Mouse (Mus musculus) heart, postnatal 0 days (tissue): ENCODE measurements around the gene Ccdc92b. TPM values are rescaled to one million over a fixed set of nuclear protein-coding genes. Genes with fewer than 3 reads are reported as not detected.

Experiments
- ATAC-seq: fragments of 200-750 bp; cut with Nextera tagmentation; 2 replicates; pipeline ENCODE4 v1.8.0; 2017; ENCODE audit warnings: low read depth, moderate number of reproducible peaks, moderate library complexity; ENCODE audit not compliant: insufficient read depth
- DNase-seq: peaks from one replicate; pipeline ENCODE4 v3.0.0-alpha.2; 2016; ENCODE audit warnings: low spot score
- H3K27ac ChIP-seq: fragments of 300-500 bp; sonication (generic); 2 replicates; pipeline ENCODE4 v1.5.1; 2014; ENCODE audit warnings: low read depth, mild to moderate bottlenecking
- H3K27me3 ChIP-seq: fragments of 300-500 bp; sonication (generic); 2 replicates; pipeline ENCODE4 v1.6.1; 2014; ENCODE audit warnings: low read length, mixed read lengths; ENCODE audit not compliant: control insufficient read depth, insufficient read depth
- H3K36me3 ChIP-seq: fragments of 300-500 bp; sonication (generic); replicated peaks from 2 replicates; pipeline ENCODE4 v1.6.1; 2014; ENCODE audit warnings: low read length, mixed read lengths; ENCODE audit not compliant: control insufficient read depth, insufficient read depth
- H3K4me1 ChIP-seq: fragments of 300-500 bp; sonication (generic); 2 replicates; pipeline ENCODE4 v1.6.1; 2014; ENCODE audit warnings: antibody characterized with exemption; ENCODE audit not compliant: control insufficient read depth, insufficient read depth
- H3K4me2 ChIP-seq: fragments of 300-500 bp; sonication (generic); 2 replicates; pipeline ENCODE4 v1.6.1; 2014; ENCODE audit warnings: low read depth, mild to moderate bottlenecking, low read length, moderate library complexity
- H3K4me3 ChIP-seq: fragments of 300-500 bp; sonication (generic); 2 replicates; pipeline ENCODE4 v1.5.1; 2014; ENCODE audit warnings: low read depth, low read length
- H3K9ac ChIP-seq: fragments of 300-500 bp; sonication (generic); replicated peaks from 2 replicates; pipeline ENCODE4 v1.6.1; 2014; ENCODE audit warnings: low read depth, low read length, mixed read lengths
- H3K9me3 ChIP-seq: fragments of 300-500 bp; sonication (generic); replicated peaks from 2 replicates; pipeline ENCODE4 v1.6.1; 2016; ENCODE audit warnings: low read length; ENCODE audit not compliant: control insufficient read depth
- CTCF ChIP-seq: IDR thresholded peaks from 2 replicates; pipeline ENCODE4 v1.5.1; 2016; ENCODE audit warnings: antibody characterized with exemption, control low read depth, low read depth
- EP300 ChIP-seq: IDR thresholded peaks from 2 replicates; pipeline ENCODE4 v1.6.1; 2016; ENCODE audit warnings: antibody characterized with exemption, low read depth
- WGBS: fragments of 180-500 bp; shearing (Covaris S2); extraction: QIAGEN DNeasy Blood & Tissue Kit; methylation state at CpG from one replicate; pipeline ENCODE4 v1.1.7; 2014; 5-methylcytosine and 5-hydroxymethylcytosine counted together
- polyA plus RNA-seq: library from polyadenylated mRNA; unstranded; fragments of >200 nt; fragmentation: Nextera tagmentation; extraction: Ambion mirVana; gene quantifications from 2 replicates; pipeline ENCODE4 v1.2.1, GENCODE M21; 2015
- total RNA-seq: library from RNA; depleted of rRNA; stranded (reverse); fragments of >200 nt; gene quantifications from 2 replicates; pipeline ENCODE4 v1.2.3, GENCODE M21; 2014; ENCODE audit warnings: low replicate concordance

The Ccdc92b gene
- total and polyA plus RNA-seq, 2 experiments from 2014 or later: 0.63 TPM; not detected in 1

DNA sequence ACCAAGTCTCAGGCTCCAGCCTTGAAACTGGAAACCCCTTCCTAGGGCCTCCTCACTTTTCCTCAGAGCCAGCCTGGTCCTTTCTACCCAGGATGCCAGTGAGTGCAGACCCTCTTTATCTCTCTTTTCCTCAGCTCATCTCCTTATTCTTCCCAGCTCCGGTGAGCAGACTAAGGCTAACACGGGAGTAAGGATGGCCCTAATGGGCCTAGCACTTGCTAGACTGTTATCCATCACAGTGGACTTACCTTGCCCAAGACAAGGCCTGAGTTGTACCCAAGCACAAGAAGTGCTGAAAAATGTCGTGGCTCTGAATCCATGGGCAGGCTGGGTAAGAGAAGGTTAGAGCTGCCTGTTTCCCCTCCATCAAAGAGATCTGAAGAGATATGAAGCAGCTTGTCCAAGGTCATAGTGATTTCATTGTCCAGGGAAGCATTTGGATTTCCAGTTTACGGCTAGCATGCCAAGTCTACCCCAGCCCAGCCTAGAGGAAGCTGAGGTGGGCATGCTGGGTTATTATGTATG lies 31.2 kb downstream of the Ccdc92b start:
- TF ChIP-seq EP300: no peak
- no peak for TF ChIP-seq CTCF
- peak overlapping the region; percentile 94 for H3K27ac ChIP-seq
- no peaks in the 10 kb centered on the region for H3K27me3 ChIP-seq
- H3K4me2 ChIP-seq: peak overlapping the region; percentile 96
- ATAC-seq (no peak), DNase-seq (no peak)
- WGBS: 27% methylated on average over 4 of the region's 4 CpGs
- peak overlapping the region; percentile 99 for H3K4me3 ChIP-seq
- H3K9me3 ChIP-seq: no peaks in the 10 kb centered on the region
- H3K36me3 ChIP-seq: no peaks in the 10 kb centered on the region
- H3K9ac ChIP-seq: peak overlapping the region; percentile 97
- peaks cover 40% of the 10 kb centered on the region for H3K4me1 ChIP-seq

DNA sequence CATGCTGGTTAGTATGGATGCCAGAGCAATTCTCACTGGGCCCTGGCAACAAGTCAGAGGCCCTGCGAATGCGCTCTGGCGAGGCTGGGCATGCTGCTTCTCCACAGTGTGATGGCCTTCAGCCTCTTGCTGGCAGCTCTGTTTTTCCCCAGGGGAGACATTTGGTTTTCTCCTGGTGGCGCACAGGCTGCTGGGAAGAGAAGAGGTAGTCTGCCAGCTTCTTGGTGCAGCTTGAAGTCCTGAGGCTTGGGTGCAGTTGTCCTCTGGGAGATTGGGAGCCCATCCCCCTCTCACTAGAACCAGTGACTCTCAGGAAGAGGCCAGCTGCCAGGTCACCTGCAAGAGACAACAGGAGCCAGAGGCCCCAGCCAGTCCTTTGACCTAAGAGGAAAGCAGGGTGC lies 33.4 kb downstream of the Ccdc92b start:
- DNase-seq (no peak), ATAC-seq (no peak)
- Histone ChIP-seq H3K4me3 (peak overlapping the region; percentile 6), H3K36me3 (peaks cover 16% of the 10 kb centered on the region), H3K4me1 (peaks cover 40% of the 10 kb centered on the region), H3K9me3 (no peaks in the 10 kb centered on the region), H3K27me3 (no peaks in the 10 kb centered on the region), H3K9ac (peak overlapping the region; percentile 42), H3K27ac (peak overlapping the region; percentile 94), H3K4me2 (peak overlapping the region; percentile 96)
- TF ChIP-seq EP300: no peak
- no peak for TF ChIP-seq CTCF
- WGBS: 44% methylated on average over 4 of the region's 4 CpGs

DNA sequence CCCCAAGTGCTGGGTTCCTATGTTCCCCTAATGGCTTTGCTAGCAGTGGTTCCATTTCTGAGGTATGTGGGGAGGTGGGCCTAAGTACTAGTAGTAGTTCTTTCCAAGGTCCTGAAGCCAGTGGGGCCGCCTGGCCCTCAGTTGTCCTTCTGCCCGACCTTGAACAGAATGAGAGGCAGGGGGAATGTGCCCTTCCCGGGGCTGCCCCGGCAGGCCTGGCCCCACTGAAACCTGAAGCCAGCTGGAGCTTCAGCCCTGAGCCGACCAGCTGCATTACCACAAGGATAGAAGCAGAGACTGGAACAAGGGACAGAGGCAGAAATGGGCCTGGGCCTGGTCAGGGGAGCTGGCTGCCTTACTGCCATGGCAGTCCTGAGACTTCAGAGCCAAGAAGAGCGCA lies 34.0 kb downstream of the Ccdc92b start:
- peaks cover 40% of the 10 kb centered on the region for H3K4me1 ChIP-seq
- peak overlapping the region; percentile 94 for H3K27ac ChIP-seq
- H3K27me3 ChIP-seq: no peaks in the 10 kb centered on the region
- peak overlapping the region; percentile 6 for H3K4me3 ChIP-seq
- TF ChIP-seq EP300 (no peak), CTCF (no peak)
- ATAC-seq (peak; percentile 31), DNase-seq (peak; percentile 77)
- H3K4me2 ChIP-seq: peak overlapping the region; percentile 96
- H3K36me3 ChIP-seq: peaks cover 22% of the 10 kb centered on the region
- H3K9me3 ChIP-seq: no peaks in the 10 kb centered on the region
- H3K9ac ChIP-seq: peak overlapping the region; percentile 42
- 40% methylated on average over 6 of the region's 6 CpGs for WGBS

DNA sequence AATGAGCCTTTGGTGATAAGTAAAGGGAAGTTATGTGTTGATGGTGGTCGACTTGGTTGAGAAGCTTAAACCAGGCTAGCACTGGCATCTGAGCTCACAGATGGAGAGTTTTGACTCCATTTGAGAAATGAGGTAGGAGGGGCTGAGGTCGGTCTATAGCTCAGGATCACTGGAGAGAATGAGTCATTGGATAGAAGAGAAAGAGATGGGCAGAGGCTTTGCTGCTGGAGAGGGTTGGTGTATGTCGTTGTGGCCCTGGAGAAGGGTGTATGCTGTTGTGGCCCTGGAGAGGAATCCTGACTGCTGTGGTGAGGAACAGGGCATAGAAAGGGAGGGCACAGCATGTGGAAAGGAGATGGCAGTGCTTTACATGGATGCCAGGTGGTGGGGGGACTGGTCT lies 36.5 kb downstream of the Ccdc92b start:
- Histone ChIP-seq H3K9me3 (no peaks in the 10 kb centered on the region), H3K36me3 (peaks cover 47% of the 10 kb centered on the region), H3K9ac (no peak overlapping the region), H3K4me3 (no peak overlapping the region), H3K4me1 (peaks cover 33% of the 10 kb centered on the region), H3K27ac (0 out of 2 replicates have a peak overlapping the region, but pooled peaks have one; percentile 4), H3K4me2 (no peak overlapping the region), H3K27me3 (no peaks in the 10 kb centered on the region)
- ATAC-seq: no peak
- no peak for TF ChIP-seq EP300
- no peak for TF ChIP-seq CTCF
- 53% methylated on average over 3 of the region's 3 CpGs for WGBS
- DNase-seq: no peak

DNA sequence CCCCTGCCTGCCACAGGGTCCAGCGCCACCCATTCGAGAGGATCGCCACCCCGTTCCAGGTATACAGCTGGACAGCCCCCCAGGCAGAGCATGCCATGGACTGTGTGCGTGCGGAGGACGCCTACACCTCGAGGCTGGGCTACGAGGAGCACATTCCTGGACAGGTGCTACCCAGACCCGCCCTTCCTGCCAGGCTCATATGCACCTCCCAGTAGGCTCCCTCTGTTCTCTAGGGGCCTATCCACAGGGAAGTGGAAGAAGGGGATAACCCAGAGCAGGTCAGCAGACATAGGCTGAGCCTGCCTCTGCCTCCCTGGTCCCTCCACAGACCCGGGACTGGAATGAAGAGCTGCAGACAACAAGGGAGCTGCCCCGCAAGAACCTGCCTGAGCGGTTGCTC lies 40.9 kb downstream of the Ccdc92b start:
- 90% methylated on average over 13 of the region's 13 CpGs for WGBS
- DNase-seq (no peak), ATAC-seq (no peak)
- no peaks in the 10 kb centered on the region for H3K9me3 ChIP-seq
- peaks cover 91% of the 10 kb centered on the region for H3K36me3 ChIP-seq
- peaks cover under 1% of the 10 kb centered on the region; the same call in 1 of the 2 replicates for H3K4me1 ChIP-seq
- no peak overlapping the region for H3K27ac ChIP-seq
- no peak overlapping the region for H3K4me3 ChIP-seq
- H3K4me2 ChIP-seq: no peak overlapping the region
- no peak overlapping the region for H3K9ac ChIP-seq
- TF ChIP-seq EP300: no peak
- no peak for TF ChIP-seq CTCF
- no peaks in the 10 kb centered on the region for H3K27me3 ChIP-seq

GRCm38 (mm10) chr11:74661641-74662040 lies 42.2 kb downstream of the Ccdc92b start:
- DNase-seq: no peak
- Histone ChIP-seq H3K9me3 (no peaks in the 10 kb centered on the region), H3K27ac (no peak overlapping the region), H3K9ac (no peak overlapping the region), H3K4me3 (no peak overlapping the region), H3K4me2 (no peak overlapping the region), H3K36me3 (peaks cover 100% of the 10 kb centered on the region), H3K27me3 (no peaks in the 10 kb centered on the region), H3K4me1 (no peaks in the 10 kb centered on the region)
- TF ChIP-seq CTCF: no peak
- TF ChIP-seq EP300: no peak
- no peak for ATAC-seq
- 87% methylated on average over 19 of the region's 19 CpGs for WGBS
